Mouse (Mus musculus): ENCODE data around the gene Zfp991.
"Not testable (repeated sequence)": the region's sequence is repeated elsewhere in the genome, so short reads cannot be mapped to it uniquely, and the experiment has no call there.

Gene Zfp991

DNA sequence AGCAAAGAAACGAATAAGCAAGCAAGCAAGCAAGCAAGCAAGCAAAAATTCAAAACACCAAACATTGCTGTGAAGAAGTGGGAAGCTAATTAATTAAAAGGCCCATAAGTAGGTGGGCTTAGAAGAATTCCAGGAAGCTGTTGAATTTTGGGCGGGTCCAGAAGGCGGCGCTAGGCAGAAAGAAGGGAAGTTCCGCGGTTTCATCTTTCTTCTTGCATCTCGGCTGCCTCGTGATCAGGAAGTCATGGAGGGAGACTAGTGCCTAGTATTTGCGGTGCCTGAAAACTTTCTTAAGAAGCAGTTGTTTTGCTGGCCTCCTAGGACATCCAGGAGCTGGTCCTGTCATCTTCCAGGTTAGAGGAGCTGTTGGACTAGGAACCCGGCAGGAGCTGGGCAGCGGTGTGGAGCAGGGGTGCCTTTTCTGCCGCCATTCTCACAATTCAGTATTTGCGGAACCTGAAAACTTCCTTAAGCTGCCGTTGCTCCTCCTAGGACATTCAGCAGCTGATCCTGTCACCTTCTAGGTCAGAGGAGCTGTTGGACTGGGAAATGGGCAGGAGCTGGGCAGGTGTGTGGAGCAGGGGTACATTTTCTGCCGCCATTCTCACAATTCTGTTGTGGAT lies at the start of gene Zfp991:
TSS of gene Zfp991 (plus strand) at position 202 of the 623 bp plus-strand sequence.
- DNase-seq, result not testable (repeated sequence)

DNA sequence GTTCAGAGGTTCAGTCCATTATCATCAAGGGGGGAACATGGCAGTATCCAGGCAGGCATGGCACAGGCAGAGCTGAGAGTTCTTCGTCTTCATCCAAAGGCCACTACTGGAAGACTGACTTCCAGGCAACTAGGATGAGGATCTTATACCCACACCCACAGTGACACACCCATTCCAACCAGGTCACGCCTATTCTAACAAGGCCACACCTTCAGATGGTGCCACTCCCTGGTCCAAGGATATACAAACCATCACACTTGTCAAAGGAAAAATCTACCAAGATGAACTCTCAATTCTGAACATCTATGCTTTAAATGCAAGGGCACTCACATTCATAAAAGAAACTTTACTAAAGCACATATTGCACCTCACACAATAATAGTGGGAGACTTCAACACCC lies 36.2 kb upstream of the Zfp991 start:
- DNase-seq, result not testable (repeated sequence)

DNA sequence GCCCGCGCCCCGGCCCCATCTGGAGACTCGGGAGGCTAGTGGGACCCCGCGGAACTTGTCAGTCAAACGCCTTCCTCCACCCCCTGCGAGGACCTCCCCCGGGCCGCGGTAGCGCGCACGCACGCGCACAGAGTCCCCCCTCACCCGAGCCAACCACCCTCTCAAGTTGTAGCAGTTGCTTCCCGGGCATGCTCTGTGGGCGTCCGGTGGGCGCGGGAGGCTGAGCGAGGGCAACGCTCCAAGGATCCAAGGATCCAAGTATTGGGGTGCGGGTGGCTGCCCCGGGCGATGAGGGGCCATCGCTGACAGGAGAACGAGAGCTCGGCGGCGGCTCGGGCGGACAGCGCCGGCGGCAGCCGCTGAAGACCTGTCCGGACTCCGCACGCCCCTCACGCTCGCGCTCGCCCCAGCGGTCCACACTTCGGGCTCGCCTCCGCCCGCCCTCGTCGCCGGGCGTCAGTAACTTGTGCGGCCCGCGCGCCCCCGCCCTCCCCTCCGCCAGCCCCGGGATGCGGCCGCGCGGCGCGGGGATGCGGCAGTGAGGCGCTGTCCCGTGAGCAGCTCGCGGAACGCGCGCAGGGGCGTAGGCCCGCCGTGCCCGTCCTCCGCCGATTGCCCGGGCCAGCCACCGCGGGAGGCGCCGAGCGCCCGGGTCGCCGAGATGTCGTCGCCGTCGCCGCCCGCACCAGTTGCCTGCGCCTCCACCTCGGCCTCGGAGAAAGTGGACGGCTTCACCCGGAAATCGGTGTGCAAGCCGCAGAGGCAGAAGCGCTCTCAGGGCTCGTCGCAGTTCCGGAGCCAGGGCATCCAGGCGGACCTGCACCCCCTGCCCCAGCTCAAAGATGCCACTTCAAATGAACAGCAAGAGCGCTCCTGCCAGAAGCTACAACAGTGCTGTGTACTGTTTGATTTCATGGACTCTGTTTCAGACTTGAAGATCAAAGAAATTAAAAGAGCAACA lies 29.9 kb upstream of the Zfp991 start:
- DNase-seq, result not testable (repeated sequence)

DNA sequence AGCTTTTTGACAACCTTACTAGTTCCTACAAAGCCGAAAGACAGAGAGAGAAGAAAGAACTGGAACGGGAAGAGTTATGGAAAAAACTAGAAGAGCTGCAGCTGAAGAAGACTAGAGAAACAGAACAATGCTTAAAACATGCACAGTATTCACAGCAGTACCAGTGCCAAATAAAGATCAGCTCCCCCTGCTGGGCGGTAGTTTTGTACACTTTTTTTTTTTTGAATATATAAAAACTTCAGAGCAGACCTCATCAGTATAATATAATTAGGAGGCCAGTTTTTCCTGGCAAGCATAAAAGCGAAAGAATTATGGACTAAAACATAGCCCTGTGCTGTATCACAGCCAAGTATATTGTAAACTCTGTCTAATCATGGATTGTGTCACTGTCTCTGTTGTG lies 28.0 kb upstream of the Zfp991 start:
- DNase-seq, result not testable (repeated sequence)

DNA sequence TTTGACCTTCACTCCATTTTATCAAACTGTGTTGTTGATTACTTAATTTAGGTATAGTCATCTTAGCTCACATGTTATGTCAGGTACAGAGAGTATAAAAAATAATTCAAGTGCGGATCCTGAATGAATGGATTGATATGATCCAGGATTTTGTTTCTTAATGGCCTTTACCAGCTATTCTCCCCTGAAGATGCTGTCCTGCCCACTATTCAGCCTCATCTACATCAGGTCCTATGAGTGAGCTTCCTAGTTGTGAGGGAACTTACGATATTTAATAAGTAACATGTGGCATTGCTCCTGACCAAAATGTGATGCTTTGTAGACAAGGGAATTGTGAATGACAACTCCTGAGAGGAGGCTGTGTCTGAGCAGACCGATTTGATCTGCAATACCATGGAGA lies 14.0 kb upstream of the Zfp991 start:
- DNase-seq, result not testable (repeated sequence)

DNA sequence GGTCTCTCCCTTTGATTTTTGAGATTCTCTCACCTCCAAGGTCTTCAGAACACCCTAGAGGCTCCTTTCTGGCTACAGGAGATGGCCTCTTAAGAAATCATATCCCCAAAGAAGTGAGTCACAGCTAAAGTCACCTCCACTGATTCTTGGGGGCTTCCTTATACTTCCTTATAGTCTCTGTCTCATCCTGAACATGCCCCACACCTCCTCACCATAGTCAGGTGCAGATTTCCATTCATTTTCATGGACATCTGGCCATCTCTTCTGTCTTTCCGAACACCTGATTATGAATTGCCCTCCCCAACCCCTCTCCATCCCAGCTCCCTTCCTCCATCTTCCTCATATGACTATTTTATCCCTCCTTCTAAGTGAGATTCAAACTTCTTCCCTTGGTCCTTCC lies 9.6 kb upstream of the Zfp991 start:
- not testable (repeated sequence) for DNase-seq

DNA sequence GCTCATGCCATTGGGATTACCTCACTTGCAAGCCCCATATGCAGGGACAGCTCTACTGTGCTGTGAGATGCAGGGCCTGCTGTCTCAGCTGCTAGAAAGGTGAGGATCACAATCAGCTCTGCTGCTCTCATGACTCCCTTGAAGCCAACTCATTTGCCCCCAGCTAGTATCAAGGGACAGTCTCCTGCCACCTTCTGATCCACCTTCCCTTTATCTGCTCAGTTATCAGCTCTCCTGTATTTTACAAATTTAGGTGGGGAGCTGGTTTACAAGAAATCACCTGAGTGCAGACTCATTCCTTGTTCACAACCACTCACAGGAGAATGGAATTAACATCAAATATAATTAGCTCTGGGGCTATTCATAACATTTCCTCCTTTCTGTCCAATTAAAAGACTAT lies 8.0 kb upstream of the Zfp991 start:
- DNase-seq, result not testable (repeated sequence)

DNA sequence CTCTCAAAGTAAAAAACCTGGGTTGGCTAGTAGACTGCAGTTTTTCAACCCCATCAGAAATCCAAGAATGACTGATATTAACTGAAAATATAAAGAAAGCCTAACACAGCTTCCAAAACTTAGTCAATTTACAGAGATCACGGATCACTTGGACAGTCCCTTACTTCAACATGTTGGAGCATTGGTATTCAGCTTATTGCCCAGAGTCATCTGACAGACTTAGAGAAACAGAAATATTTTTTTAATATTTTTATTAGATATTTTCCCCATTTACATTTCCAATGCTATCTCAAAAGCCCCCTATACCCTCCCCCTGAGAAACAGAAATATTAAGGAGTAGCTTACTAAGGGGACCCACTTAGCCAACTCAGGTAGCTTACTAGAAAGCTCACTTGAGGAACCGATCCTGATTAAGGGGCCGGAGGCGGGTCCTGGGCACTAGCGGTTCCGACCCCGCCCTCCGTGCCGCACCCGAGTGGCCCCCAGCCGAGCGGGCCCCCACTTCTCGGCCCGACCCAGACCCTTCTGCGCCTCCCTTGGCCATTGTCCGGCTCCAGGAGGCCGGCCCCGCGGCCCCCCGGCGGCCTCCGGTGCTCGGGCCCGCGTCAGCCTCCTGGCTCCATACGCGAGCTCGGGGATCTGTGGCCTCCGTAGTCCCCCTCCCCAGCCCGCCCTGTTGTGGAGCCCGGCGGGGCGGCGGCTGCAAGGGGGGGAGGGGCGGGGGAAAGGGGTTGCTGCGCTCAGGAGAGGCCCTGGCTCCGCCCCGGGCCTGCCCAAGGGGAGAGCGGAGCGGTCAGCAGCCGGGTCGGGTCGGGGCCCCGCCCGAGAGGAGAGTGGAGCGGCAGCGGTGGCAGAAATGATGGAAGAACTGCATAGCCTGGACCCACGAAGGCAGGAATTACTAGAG lies 7.2 kb upstream of the Zfp991 start:
- not testable (repeated sequence) for DNase-seq

DNA sequence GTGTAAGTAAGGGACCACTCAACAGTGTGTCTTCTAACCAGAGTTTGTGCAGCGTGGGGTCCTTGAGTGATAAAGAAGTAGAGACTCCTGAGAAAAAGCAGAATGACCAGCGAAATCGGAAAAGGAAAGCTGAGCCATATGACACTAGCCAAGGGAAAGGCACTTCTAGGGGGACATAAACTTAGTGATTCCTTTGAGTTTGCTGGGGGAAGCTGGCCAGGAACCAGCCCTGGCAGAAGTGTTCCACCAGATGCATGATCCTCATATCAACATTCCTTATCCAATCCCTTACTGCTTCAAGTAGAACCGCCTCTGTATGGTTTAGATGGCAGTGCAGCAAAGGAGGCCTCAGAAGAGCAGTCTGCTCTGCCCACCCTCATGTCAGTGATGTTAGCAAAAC lies 6.5 kb upstream of the Zfp991 start:
- not testable (repeated sequence) for DNase-seq

DNA sequence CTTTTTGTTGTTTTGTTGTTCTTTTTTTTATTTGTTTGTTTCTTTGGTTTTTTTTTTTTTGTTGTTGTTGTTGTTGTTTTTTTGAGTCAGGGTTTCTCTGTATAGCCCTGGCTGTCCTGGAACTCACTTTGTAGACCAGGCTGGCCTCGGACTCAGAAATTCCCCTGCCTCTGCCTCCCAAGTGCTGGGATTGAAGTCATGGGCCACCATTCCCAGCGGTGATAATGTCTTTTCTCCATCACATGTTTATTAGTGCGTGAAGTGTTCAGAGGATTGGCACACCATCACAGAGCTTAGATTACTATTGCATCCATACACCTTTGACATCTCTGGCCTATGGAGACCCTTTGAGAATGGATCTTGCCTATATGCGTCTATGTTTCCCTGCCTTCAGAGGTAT lies 6.0 kb upstream of the Zfp991 start:
- not testable (repeated sequence) for DNase-seq

DNA sequence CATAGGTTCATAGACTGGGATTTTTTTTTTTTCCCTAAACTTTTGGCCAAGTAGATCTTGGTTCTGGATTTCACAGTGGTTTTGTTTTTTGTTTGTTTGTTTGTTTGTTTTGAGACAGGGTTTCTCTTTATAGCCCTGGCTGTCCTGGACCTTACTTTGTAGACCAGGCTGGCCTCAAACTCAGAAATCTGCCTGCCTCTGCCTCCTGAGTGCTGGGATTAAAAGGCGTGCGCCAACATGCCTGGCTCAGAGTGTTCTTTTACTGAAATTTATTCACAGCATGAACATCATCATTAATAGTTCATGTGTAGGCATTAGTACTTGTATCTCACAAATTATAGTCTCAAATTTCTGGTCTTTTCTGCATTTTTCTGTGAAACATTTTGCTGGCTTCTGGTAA lies 5.4 kb upstream of the Zfp991 start:
- DNase-seq, result not testable (repeated sequence)

DNA sequence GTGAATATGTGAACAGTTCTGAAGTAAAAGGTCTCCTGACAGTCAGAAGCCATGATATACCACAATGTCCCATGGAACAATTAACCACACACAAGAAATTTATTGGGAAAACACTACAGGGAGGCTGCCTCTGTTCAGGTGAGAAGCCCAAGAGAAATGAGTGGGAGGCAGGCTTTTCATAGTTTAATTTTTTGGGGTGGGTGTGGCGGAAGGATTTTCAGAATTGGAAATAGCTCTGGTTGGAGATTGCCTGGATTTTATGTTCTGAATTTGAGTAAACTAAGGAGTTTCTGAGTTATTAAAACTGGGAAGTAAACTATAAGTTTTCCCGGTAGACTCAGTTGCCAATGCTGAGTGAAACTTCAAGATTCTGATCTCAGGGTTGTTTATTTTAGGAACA lies 4.7 kb upstream of the Zfp991 start:
- not testable (repeated sequence) for DNase-seq

DNA sequence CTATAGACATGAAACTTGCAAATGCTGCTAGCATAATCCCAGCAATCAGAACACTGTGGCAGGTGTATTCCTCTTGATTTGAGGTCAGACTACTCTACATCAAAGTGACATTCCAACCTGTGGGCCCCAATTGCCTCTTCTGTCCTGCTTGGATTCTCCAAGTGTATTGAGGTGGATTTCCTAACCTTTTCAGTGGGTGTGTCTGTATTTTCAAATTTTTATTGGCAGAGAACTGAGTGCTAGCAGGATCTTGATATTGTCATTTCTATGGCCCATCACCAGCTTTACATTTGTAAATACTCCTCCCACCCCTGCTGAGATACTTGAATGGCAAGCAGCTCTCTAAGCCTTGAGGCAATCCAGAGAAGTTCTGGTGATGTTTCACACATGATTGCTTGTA lies 3.7 kb upstream of the Zfp991 start:
- not testable (repeated sequence) for DNase-seq

DNA sequence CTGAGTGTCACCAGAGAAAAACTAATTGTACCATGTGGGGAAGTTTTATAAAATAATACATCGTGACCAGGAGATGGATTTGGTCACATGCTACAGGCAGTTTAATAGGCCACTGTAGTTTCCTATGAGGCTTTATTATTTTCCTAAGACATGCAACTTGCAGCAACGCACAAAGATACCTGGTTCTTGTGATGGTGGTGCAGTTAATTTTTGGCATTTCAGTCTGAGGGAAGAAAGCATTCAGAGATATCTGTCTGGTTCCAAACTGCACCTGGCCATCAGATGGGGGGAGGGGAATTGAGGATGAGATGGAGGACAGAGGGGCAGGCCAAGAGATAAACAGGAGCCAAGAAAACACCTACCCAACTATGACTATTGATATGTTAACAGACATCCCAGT lies 1.8 kb downstream of the Zfp991 start:
- not testable (repeated sequence) for DNase-seq

DNA sequence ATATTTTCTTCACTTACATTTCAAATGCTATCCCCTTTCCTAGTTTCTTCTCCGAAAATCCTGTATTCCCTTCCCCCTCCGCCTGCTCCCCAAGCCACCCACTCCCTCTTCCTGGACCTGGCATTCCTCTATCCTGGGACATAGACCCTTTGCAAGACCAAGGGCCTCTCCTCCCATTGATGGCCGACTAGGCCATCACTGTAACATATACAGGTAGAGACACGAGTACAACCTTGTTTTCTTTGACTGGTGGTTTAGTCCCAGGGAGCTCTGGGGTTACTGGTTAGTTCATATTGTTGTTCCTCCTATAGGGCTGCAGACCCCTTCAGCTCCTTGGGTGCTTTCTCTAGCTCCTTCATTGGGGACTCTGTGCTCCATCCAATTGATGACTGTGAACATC lies 9.9 kb downstream of the Zfp991 start:
- not testable (repeated sequence) for DNase-seq

DNA sequence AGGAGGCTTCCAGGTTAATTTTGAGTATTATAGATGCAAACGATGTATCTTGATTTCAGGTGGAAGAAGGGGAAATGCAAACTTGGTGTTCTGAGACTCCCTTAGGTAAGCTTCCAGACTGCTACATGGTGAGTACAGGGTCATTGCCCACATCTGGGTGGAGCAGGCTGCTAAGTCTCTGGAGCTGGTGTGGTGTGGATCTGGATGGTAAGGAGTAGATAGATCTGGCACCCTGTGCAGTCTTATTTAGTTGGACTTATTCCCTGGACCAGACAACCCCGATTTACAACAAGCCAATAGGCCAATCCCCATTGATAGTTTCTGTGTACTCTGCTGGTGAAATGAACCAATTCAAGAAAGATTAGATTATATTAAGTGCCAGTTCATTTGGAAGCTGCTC lies 33.4 kb downstream of the Zfp991 start:
- not testable (repeated sequence) for DNase-seq

DNA sequence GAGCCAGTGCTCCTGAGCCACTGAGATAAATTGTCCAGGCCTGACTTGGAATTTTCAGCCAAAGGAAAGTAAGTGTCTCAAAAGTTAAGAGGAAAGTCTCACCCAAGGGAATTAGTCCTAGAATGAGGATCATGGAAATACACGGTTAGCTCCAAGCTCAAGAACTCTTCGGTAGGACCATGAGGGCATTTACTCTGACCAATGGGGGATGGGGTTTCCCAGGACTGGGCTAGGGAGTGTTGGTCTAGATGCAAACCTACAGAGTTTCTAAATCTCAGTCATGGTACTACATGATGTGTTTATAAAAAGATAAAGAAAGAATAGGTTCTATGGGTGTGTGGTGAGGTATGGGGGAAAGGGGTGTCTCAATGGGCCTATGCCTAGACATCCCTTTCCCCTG lies 38.7 kb downstream of the Zfp991 start:
- not testable (repeated sequence) for DNase-seq

DNA sequence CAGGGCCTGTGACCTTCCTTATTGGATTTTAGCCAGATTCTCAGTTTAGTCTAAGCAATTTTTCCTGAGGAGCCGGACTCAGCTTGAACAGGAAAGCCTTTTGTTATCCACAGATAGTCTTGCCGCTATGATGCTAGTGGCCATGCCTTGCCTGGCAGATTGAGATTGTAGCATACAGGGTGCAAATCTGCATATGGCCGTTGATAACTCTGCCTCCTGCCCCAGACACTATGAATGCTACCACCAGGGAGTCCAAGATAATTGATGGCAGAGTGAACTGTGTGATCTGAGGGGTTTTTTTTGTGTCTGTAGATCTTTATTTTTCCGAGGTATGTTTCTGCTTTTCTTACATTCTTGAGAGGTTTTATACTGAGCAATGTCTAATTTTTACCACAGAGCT lies 39.7 kb downstream of the Zfp991 start:
- DNase-seq, result not testable (repeated sequence)

DNA sequence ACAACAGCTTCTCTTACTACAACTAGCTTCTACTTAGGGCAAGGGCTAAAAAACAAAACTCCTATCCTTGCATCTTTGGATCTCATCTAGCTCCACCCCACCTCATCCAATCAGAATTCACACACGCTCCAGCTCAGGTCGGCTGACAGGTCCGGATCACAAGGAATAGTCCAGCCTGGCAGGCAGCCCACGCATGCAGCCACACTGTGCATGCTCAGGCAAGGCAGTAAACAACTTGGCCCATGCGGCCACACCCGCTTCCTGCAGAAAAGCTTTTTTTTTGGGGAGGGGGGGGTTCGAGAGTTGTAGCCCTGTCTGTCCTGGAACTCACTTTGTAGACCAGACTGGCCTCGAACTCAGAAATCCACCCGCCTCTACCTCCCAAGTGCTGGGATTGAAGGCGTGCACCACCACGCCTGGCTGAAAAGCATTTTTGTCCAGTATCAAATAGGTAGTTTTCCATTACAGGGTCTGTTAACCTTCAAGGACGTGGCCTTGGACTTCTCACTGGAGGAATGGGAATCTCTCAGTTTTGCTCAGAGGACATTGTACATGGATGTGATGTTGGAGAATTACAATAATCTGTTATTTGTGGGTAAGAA lies 44.5 kb downstream of the Zfp991 start:
- not testable (repeated sequence) for DNase-seq

DNA sequence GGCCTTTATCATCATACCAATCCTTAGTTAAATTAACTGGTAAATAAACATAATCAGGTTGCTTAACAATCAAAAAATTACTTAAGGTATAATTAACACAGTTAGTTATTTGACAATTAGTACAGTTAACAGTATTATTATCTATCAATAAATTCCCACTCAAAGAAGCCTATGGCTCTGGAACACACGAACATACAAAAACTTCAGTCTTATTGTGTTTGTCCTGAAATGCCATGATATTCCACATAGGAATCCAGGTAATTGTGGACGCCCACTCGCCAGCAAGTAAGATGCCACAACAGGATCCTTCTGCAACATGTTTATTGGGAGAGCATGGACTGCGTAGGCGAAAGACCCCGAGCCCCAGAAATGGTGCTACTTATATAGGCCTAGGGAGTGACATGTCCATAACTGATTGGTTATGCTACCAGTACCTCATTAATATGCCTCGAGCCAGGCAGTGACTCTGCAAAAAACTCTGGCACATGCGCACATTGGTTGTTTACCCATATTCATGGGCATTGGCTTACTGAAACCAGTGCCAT lies 49.4 kb downstream of the Zfp991 start:
- DNase-seq, result not testable (repeated sequence)

DNA sequence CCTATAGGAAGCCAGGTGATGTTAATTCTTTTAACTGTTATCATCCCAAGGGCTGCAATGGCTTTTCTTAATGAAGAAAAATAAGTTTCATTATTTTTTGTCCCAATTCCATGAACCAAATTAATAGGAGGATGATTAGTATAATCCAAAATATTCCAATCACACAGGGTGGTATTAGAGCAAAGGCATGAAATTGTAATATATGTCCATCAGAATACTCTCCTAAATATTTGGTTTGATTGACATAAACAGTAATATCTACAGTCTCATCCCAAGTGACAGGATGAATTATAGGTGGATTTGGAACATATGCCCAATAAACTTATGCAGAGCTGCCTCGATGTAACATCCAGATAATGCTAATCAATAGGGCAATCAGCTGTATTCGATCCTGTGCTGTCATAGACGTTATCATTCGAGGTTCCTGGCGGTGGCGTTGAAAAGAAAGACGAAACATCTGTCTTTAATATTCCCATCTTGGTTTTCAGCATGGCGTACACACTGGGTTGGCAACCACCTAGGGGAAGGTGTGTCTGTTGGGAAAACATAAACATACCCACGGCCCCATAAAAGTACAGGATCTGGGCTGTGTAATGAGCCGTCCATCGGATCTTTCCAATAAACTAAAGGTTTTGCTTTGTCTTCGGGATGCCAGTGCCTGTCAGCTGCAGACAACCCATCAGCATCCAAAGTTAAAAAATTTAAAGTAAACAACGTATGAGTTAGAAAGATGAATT lies 50.3 kb downstream of the Zfp991 start:
- not testable (repeated sequence) for DNase-seq

All from cerebellum, adult 18-20 months (tissue).